Mouse (Mus musculus) erythroid progenitor cell, adult 5-6 weeks (primary cell): Measurements from ENCODE around the gene Acsf3. TPM values are rescaled to one million over a fixed set of nuclear protein-coding genes. Genes with fewer than 3 reads are reported as not detected.

Experiments
- ATAC-seq: replicated peaks from 2 replicates; pipeline ENCODE4 v1.8.0; 2016; ENCODE audit warnings: moderate number of reproducible peaks, mild to moderate bottlenecking, moderate TSS enrichment, inconsistent platforms; ENCODE audit not compliant: poor library complexity, low FRiP score, severe bottlenecking
- total RNA-seq, 2 experiments: library from RNA; stranded (forward) in 1 of 2; stranded (reverse) in 1 of 2; fragments of 150-400 nt in 1 of 2; fragments of 186-747, 209-891 nt in 1 of 2; gene quantifications; 2 replicates each; pipeline versions ENCODE4 v1.2.3 to v1.2.4; 2015 to 2017; ENCODE audit warnings: low replicate concordance in 2 of 2

Acsf3 gene
- total RNA-seq, 2 experiments from 2014 or later: 1.7 to 2.3 TPM

GRCm38 (mm10) chr8:122803906-122804761 is 28.8 kb downstream of the Acsf3 start:
- no peak for ATAC-seq

GRCm38 (mm10) chr8:122805349-122805748 is 30.1 kb downstream of the Acsf3 start:
- ATAC-seq: no peak

DNA sequence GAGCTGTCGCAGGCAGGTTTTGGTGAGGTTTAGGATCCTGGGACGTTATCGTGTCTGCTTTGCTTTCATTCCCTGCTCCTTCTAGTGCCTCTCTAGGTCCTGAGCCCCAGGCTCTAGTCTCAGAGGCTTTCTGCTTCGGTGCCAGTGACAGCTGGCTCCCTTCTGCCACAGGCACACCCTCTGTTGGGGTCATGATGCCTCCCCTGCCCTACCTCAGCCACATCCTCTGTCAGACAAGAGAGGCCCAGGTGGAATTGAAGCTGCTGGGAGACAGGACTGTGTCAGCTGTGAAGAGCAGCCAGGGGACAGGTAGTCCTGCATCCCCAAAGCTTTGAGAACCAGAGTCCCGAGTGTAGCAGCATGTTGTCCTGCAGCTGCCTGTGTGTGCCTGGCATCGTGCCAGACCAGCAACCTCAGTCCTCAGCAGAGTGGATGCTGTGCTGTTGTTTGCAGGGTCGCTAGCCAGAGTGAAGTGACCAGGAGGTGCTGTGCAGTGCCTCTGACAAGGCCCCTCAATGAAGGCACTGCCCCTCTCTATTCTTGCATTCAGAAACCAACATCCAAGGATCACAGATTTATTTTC is 31.8 kb downstream of the Acsf3 start:
- ATAC-seq: no peak

DNA sequence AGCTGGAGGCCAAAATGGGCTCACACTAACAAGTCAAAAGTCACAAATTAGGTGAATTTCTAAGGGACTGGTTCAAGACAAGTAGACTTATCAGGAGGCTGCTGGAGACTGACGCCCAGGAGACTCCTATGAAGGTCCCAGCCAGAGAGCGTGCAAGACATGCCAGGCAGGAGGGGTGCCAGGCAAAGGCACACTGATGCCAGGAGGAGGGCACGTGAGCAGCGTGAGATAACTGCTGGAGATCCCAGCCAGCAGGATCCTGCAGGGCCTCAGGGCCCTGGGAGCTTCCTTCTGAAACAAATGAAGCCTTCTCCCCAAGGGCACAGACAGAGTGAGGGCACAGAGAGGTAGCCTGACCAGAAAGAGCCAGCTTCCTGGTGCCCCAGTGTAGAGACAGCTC is 32.6 kb downstream of the Acsf3 start:
- ATAC-seq: no peak

- no peak for ATAC-seq
Observed at GRCm38 (mm10) chr8:122810376-122810775, 35.1 kb downstream of the Acsf3 start.

DNA sequence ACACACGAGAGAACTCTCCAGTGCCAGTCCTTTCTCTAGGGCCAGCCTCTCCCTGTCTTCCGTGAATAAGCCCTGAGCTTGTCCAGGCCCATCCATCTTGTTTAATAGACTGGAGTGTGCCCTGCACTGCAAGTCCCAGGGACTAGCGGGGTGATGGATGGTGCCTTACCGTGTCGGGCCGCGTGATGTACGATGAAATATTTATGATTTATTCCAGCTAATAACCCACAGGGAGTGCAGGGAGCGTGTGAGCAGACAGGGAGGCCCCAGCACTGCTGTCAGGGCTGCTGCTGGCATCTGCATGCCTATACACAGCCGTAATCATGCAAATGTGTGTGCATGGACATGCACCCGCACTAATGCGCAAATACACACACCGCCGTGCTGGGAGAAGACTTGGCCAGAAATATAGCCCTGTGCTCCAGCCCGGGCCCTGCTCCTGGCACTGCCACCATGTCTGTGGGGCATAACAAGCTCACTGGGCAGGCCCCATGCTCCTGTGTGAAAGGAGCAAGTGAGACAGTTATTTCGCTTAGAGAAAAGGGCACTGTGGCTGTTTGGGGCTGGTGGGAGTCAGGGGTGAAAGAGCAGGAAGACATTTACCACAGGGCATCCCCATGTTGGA is 36.7 kb downstream of the Acsf3 start:
- ATAC-seq: no peak

DNA sequence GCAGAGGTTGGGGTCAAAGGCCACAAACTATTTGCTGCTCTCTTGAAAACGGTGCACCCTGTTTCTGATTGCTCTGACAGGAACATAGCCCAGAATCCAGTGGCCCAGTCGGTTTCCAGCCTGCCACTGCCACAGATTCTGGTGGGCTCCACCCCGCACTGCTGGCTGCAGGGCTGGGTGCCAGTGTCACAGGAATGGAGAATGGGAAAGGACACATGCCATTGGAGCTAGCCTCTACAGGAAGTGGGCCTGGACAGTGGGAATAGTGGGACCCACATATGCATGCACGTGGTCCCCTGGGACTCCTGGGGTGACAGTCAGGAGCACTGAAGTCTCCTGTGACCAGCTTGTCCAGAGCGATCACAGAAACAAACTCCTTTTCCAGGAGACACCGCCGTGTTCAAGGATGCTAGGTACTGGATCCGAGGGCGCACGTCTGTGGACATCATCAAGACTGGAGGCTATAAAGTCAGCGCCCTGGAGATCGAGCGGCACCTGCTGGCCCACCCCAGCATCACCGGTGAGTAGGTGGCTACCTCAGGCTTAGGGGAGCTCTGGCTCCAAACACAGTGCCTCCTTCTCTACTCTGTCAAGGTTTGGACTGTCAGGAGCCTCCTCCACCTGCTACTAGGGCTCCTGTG is 37.4 kb downstream of the Acsf3 start:
- ATAC-seq: 0 out of 2 replicates have a peak, but pooled peaks have one; percentile 21

DNA sequence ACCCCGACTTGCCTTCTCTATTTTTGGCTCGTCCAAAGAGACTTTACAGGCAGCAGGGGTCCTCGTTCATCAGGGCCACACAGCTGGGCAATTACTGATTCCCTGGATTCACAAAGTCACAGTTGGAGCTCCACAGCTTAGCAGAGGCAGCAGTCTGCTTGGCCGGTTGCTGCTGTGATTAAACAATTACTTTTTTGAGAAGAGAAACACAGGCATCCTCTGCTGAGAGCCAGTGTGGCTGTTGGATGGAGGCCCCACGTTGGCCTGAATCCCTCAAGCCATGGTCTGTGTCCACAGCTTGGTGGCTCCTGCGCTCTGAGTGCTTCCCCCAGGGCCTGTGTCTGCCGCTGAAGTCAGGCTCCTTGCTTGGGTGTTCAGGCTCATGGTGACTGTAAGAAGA is 39.3 kb downstream of the Acsf3 start:
- ATAC-seq: no peak

GRCm38 (mm10) chr8:122816965-122817364 is 41.7 kb downstream of the Acsf3 start:
- ATAC-seq: no peak

GRCm38 (mm10) chr8:122817724-122818496 is 42.6 kb downstream of the Acsf3 start:
- no peak for ATAC-seq

DNA sequence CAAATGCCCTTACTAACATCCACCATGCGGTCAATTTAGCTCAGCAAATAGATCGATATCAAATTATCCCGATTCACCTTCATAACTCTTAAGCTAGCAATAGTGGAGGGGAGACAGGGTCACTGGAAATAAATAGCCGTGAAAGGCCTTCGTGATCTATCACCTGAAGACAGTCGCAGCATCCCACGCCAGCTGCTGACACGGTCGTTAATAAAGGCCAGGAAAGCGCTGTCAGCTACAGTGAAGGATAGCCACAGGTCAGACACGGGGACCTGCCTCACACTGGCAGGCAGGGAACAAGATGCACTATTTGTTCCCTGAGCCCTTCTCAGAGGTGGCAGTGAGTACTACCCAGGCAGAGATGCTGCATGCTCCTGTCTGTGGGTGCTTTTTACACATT is 44.5 kb downstream of the Acsf3 start:
- no peak for ATAC-seq

GRCm38 (mm10) chr8:122824571-122824970 is 49.3 kb downstream of the Acsf3 start:
- no peak for ATAC-seq

- no peak for ATAC-seq
Observed at GRCm38 (mm10) chr8:122824986-122825385, 49.7 kb downstream of the Acsf3 start.

DNA sequence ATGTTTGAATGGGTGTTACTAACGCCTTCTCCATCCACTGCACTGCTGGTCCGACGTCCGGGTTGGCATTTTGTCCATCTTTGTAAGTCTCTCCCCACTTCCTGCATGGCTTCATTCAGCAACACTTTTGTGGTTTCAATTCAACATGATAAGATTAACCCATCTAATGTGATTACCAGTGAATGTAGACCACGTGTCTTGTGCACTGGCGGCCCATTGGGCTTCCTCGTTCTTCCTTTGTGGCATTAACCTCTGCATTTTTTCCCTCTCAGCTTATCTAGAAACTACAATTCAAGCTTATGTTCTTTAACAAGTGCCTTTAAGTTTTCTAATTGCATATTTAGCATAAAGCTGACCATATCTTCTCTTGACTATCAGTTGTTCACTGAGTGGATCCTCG is 50.1 kb downstream of the Acsf3 start:
- ATAC-seq: no peak

- no peak for ATAC-seq
Observed at GRCm38 (mm10) chr8:122829396-122829795, 54.1 kb downstream of the Acsf3 start.

DNA sequence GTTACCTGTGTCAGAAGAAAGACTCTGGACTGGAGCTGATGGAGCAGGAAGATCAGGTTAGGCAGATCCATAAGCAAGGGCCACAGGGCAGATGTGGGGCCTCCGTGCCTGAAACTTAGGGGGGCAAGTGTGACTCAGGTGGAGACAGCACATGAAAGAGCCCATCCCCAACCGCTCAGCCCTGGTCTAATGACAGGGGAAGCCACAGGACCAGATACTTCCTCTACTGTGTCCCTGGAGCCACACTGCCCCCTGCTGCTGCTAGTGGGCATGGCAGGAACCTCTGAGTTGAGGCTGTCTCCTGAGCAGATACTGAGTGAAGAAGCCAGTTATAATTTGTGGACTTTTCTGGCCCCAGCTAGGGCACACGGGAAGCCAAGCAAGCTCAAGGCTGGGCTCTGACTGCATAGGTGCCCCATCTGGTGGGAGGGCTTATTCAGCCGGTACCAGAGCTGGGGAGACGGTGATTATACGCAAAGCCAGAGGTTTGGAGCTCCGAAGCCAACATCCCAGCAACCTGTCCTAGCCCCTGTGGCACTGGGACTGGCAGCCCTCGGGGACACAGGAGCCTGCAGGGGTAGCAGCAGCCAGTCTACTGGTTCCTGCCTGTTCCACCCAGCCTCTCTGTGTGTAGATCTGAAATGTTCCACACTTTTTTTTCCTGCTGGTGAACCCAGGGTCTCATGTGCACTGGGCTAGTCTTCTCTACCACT is 55.2 kb downstream of the Acsf3 start:
- ATAC-seq: peak; percentile 79

GRCm38 (mm10) chr8:122834416-122834815 is 59.1 kb downstream of the Acsf3 start:
- no peak for ATAC-seq

GRCm38 (mm10) chr8:122834971-122835370 is 59.7 kb downstream of the Acsf3 start:
- peak; percentile 70 for ATAC-seq

- ATAC-seq: no peak
Observed at GRCm38 (mm10) chr8:122836199-122836598, 60.9 kb downstream of the Acsf3 start.
